Mouse (Mus musculus) embryonic fibroblast, embryonic 13.5 days (primary cell): ENCODE measurements at regions not wholly inside any gene's neighbourhood (a gene's known extent, or its start where the extent isn't known, plus 50 kb on each side); places are given as distances from the start of the nearest gene placed in this dataset.

Experiments
- H3K27ac ChIP-seq: 2 replicates; pipeline ENCODE4 v1.5.1; 2012; ENCODE audit warnings: low read length, control low read depth, inconsistent platforms; ENCODE audit not compliant: insufficient read depth
- H3K4me1 ChIP-seq: 2 replicates; pipeline ENCODE4 v1.6.1; 2011; ENCODE audit warnings: low read length; ENCODE audit not compliant: control insufficient read depth, insufficient read depth
- H3K4me3 ChIP-seq: 2 replicates; pipeline ENCODE4 v1.5.1; 2011; ENCODE audit warnings: mild to moderate bottlenecking, control low read depth, low read length; ENCODE audit not compliant: insufficient read depth
- CTCF ChIP-seq: IDR thresholded peaks from 2 replicates; pipeline ENCODE4 v1.5.1; 2011; ENCODE audit warnings: mild to moderate bottlenecking, control low read depth, low read length, moderate library complexity, borderline replicate concordance; ENCODE audit not compliant: insufficient read depth
- POLR2A ChIP-seq: IDR thresholded peaks from 2 replicates; pipeline ENCODE4 v1.6.1; 2011; ENCODE audit warnings: low read depth, mild to moderate bottlenecking, control low read depth, low read length, moderate library complexity

GRCm38 (mm10) chr14:100714952-100715351 lies 430.5 kb upstream of the Klf12 start:
- Histone ChIP-seq H3K4me1 (no peaks in the 10 kb centered on the region), H3K27ac (no peak overlapping the region), H3K4me3 (no peak overlapping the region)
- TF ChIP-seq CTCF (no peak), POLR2A (no peak)

GRCm38 (mm10) chr14:100713999-100714471 lies 429.6 kb upstream of the Klf12 start:
- no peaks in the 10 kb centered on the region for H3K4me1 ChIP-seq
- H3K27ac ChIP-seq: no peak overlapping the region
- H3K4me3 ChIP-seq: no peak overlapping the region
- TF ChIP-seq POLR2A (no peak), CTCF (no peak)

GRCm38 (mm10) chr14:100713592-100713991 lies 429.1 kb upstream of the Klf12 start:
- H3K4me3 ChIP-seq: no peak overlapping the region
- no peak overlapping the region for H3K27ac ChIP-seq
- H3K4me1 ChIP-seq: no peaks in the 10 kb centered on the region
- TF ChIP-seq CTCF: no peak
- TF ChIP-seq POLR2A: no peak

GRCm38 (mm10) chr14:100665361-100665955 lies 381.0 kb upstream of the Klf12 start:
- no peak for TF ChIP-seq CTCF
- no peak for TF ChIP-seq POLR2A
- Histone ChIP-seq H3K4me3 (no peak overlapping the region), H3K27ac (no peak overlapping the region), H3K4me1 (peaks cover 3% of the 10 kb centered on the region; the same call in 1 of the 2 replicates)

GRCm38 (mm10) chr14:100664180-100664579 lies 379.7 kb upstream of the Klf12 start:
- Histone ChIP-seq H3K4me3 (no peak overlapping the region), H3K27ac (no peak overlapping the region), H3K4me1 (peaks cover 3% of the 10 kb centered on the region; the same call in 1 of the 2 replicates)
- TF ChIP-seq CTCF (no peak), POLR2A (no peak)

- no peaks in the 10 kb centered on the region for H3K4me1 ChIP-seq
These were observed 357.6 kb upstream of the Klf12 start for GRCm38 (mm10) chr14:100642076-100642475.

GRCm38 (mm10) chr14:100634521-100634920 lies 350.0 kb upstream of the Klf12 start:
- TF ChIP-seq POLR2A: no peak
- no peak for TF ChIP-seq CTCF
- Histone ChIP-seq H3K4me1 (no peaks in the 10 kb centered on the region), H3K27ac (no peak overlapping the region), H3K4me3 (no peak overlapping the region)

More at GRCm38 (mm10) chr14:100642076-100642475, 357.6 kb upstream of the Klf12 start:
- H3K27ac ChIP-seq: no peak overlapping the region
- TF ChIP-seq CTCF (no peak), POLR2A (no peak)
- H3K4me3 ChIP-seq: no peak overlapping the region

GRCm38 (mm10) chr14:100631676-100632075 lies 347.2 kb upstream of the Klf12 start:
- Histone ChIP-seq H3K4me3 (no peak overlapping the region), H3K4me1 (no peaks in the 10 kb centered on the region), H3K27ac (no peak overlapping the region)
- TF ChIP-seq POLR2A (no peak), CTCF (no peak)

- H3K27ac ChIP-seq: no peak overlapping the region
- H3K4me1 ChIP-seq: no peaks in the 10 kb centered on the region
- H3K4me3 ChIP-seq: no peak overlapping the region
- TF ChIP-seq POLR2A (no peak), CTCF (no peak)
These were observed 345.7 kb upstream of the Klf12 start for GRCm38 (mm10) chr14:100630197-100630596.

GRCm38 (mm10) chr14:100627523-100627922 lies 343.0 kb upstream of the Klf12 start:
- Histone ChIP-seq H3K27ac (no peak overlapping the region), H3K4me3 (no peak overlapping the region), H3K4me1 (no peaks in the 10 kb centered on the region)
- TF ChIP-seq CTCF: no peak
- TF ChIP-seq POLR2A: no peak

GRCm38 (mm10) chr14:100619656-100620030 lies 335.2 kb upstream of the Klf12 start:
- H3K4me3 ChIP-seq: no peak overlapping the region
- peaks cover 2% of the 10 kb centered on the region; the same call in 1 of the 2 replicates for H3K4me1 ChIP-seq
- no peak overlapping the region for H3K27ac ChIP-seq
- TF ChIP-seq CTCF (no peak), POLR2A (no peak)
